Mouse (Mus musculus): ENCODE results near the gene 1700025B11Rik.
"Not testable (repeated sequence)": the region's sequence is repeated elsewhere in the genome, so short reads cannot be mapped to it uniquely, and the experiment has no call there.

Gene 1700025B11Rik

GRCm38 (mm10) chr15:77561792-77562191 lies at the start of gene 1700025B11Rik:
Gene 1700025B11Rik (minus strand): TSS chr15:77561892.
- no peak for DNase-seq (ENCODE audit: low spot score in 2 of 2)

- no peak for DNase-seq (ENCODE audit: low spot score in 2 of 2)
Measured at GRCm38 (mm10) chr15:77606069-77606468, 44.4 kb upstream of the 1700025B11Rik start.

- DNase-seq (ENCODE audit: low spot score in 2 of 2) = no peak
Measured at GRCm38 (mm10) chr15:77598958-77599357, 37.3 kb upstream of the 1700025B11Rik start, which contains the start of gene Gm36245. Gene Gm36245 (plus strand): TSS chr15:77599258.

- DNase-seq (ENCODE audit: low spot score in 2 of 2) = no peak
Measured at GRCm38 (mm10) chr15:77598429-77598828, 36.7 kb upstream of the 1700025B11Rik start.

GRCm38 (mm10) chr15:77595961-77596360 lies 34.3 kb upstream of the 1700025B11Rik start, which contains the start of gene Apol10b:
Gene Apol10b (minus strand): TSS chr15:77596125.
- DNase-seq (ENCODE audit: low spot score in 2 of 2) = no peak

- no peak for DNase-seq (ENCODE audit: low spot score in 2 of 2)
Measured at GRCm38 (mm10) chr15:77593557-77593956, 31.9 kb upstream of the 1700025B11Rik start.

GRCm38 (mm10) chr15:77590881-77591280 lies 29.2 kb upstream of the 1700025B11Rik start:
- no peak for DNase-seq (ENCODE audit: low spot score in 2 of 2)

- no peak for DNase-seq (ENCODE audit: low spot score in 2 of 2)
Measured at GRCm38 (mm10) chr15:77588981-77589380, 27.3 kb upstream of the 1700025B11Rik start.

GRCm38 (mm10) chr15:77587026-77587425 lies 25.3 kb upstream of the 1700025B11Rik start:
- no peak for DNase-seq (ENCODE audit: low spot score in 2 of 2)

GRCm38 (mm10) chr15:77581681-77582080 lies 20.0 kb upstream of the 1700025B11Rik start:
- DNase-seq (ENCODE audit: low spot score in 2 of 2) = no peak

- DNase-seq (ENCODE audit: low spot score in 2 of 2) = no peak
Measured at GRCm38 (mm10) chr15:77579311-77579710, 17.6 kb upstream of the 1700025B11Rik start.

GRCm38 (mm10) chr15:77578801-77579200 lies 17.1 kb upstream of the 1700025B11Rik start:
- DNase-seq (ENCODE audit: low spot score in 2 of 2) = no peak

GRCm38 (mm10) chr15:77563219-77563618 lies 1.5 kb upstream of the 1700025B11Rik start:
- DNase-seq (ENCODE audit: low spot score in 2 of 2) = no peak

GRCm38 (mm10) chr15:77539221-77539620 lies 22.5 kb downstream of the 1700025B11Rik start:
- not testable (repeated sequence) for DNase-seq (ENCODE audit: low spot score in 2 of 2)

- no peak for DNase-seq (ENCODE audit: low spot score in 2 of 2)
Measured at GRCm38 (mm10) chr15:77533216-77533615, 28.5 kb downstream of the 1700025B11Rik start, which contains the start of gene Apol7c. Gene Apol7c (minus strand): TSS chr15:77533316.

GRCm38 (mm10) chr15:77523186-77523843 lies 38.4 kb downstream of the 1700025B11Rik start:
- peak; percentile 48 to 56 for DNase-seq (ENCODE audit: low spot score in 2 of 2)

- not testable (repeated sequence) for DNase-seq (ENCODE audit: low spot score in 2 of 2)
Measured at GRCm38 (mm10) chr15:77520596-77520995, 41.1 kb downstream of the 1700025B11Rik start.
